Mouse (Mus musculus) myocyte (in vitro differentiated cells): ENCODE results near the gene Pla2g6. TPM values are rescaled to one million over a fixed set of nuclear protein-coding genes. Genes with fewer than 3 reads are reported as not detected.

Experiments used
- H3K27me3 ChIP-seq: one replicate; pipeline ENCODE4 v1.6.1; 2011; ENCODE audit not compliant: control insufficient read depth, insufficient read depth, insufficient read length
- H3K36me3 ChIP-seq: one replicate; pipeline ENCODE4 v1.6.1; 2011; ENCODE audit not compliant: control insufficient read depth, insufficient read depth
- H3K4me2 ChIP-seq: one replicate; pipeline ENCODE4 v1.6.1; 2011; ENCODE audit warnings: low read depth, control low read depth
- H3K4me3 ChIP-seq: one replicate; pipeline ENCODE4 v1.5.1; 2011; ENCODE audit warnings: mild to moderate bottlenecking, control low read depth, moderate library complexity
- H3K79me2 ChIP-seq: one replicate; pipeline ENCODE4 v1.6.1; 2011; ENCODE audit not compliant: control insufficient read depth, insufficient read depth
- H3ac ChIP-seq: one replicate; pipeline ENCODE4 v1.6.1; 2011; ENCODE audit not compliant: control insufficient read depth, insufficient read length
- CEBPB ChIP-seq: IDR thresholded peaks from 2 replicates; pipeline ENCODE4 v1.6.1; 2011; ENCODE audit warnings: mild to moderate bottlenecking, moderate library complexity; ENCODE audit not compliant: poor library complexity, insufficient read depth, severe bottlenecking
- E2F4 ChIP-seq: IDR thresholded peaks from one replicate; pipeline ENCODE4 v1.6.1; 2011; ENCODE audit warnings: mild to moderate bottlenecking, control low read depth, moderate library complexity; ENCODE audit not compliant: insufficient read depth
- MAX ChIP-seq: IDR thresholded peaks from one replicate; pipeline ENCODE4 v1.6.1; 2011; ENCODE audit warnings: low read depth, mild to moderate bottlenecking, control low read depth
- MYOD1 ChIP-seq, 3 experiments: IDR thresholded peaks; one replicate each; pipeline ENCODE4 v1.6.1; 2011; ENCODE audit warnings: control low read depth in 2 of 3, low read depth in 2 of 3, mild to moderate bottlenecking in 2 of 3, moderate library complexity in 1 of 3; ENCODE audit not compliant: insufficient read length in 2 of 3, control insufficient read depth in 1 of 3
- MYOG ChIP-seq, 3 experiments: IDR thresholded peaks; one replicate each; pipeline ENCODE4 v1.6.1; 2011; ENCODE audit warnings: control low read depth in 2 of 3, low read depth in 2 of 3, mild to moderate bottlenecking in 2 of 3; ENCODE audit not compliant: insufficient read length in 2 of 3, control insufficient read depth in 1 of 3, insufficient read depth in 1 of 3
- POLR2A ChIP-seq: IDR thresholded peaks from one replicate; pipeline ENCODE4 v1.6.1; 2011; ENCODE audit warnings: low read depth, mild to moderate bottlenecking, control low read depth, moderate library complexity; ENCODE audit not compliant: insufficient read length
- POLR2AphosphoS2 ChIP-seq: IDR thresholded peaks from one replicate; pipeline ENCODE4 v1.6.1; 2011; ENCODE audit warnings: low read depth, control low read depth; ENCODE audit not compliant: insufficient read length
- REST ChIP-seq: IDR thresholded peaks from one replicate; pipeline ENCODE4 v1.6.1; 2011; ENCODE audit warnings: mild to moderate bottlenecking, control low read depth, moderate library complexity; ENCODE audit not compliant: insufficient read depth, insufficient read length
- SRF ChIP-seq: IDR thresholded peaks from one replicate; pipeline ENCODE4 v1.6.1; 2011; ENCODE audit warnings: low read depth; ENCODE audit not compliant: control insufficient read depth, insufficient read length
- TCF12 ChIP-seq: IDR thresholded peaks from one replicate; pipeline ENCODE4 v1.6.1; 2011; ENCODE audit warnings: mild to moderate bottlenecking, control low read depth; ENCODE audit not compliant: poor library complexity, insufficient read depth, severe bottlenecking
- TCF3 ChIP-seq: IDR thresholded peaks from one replicate; pipeline ENCODE4 v1.6.1; 2011; ENCODE audit warnings: low read depth, control low read depth; ENCODE audit not compliant: insufficient read length
- USF1 ChIP-seq: IDR thresholded peaks from one replicate; pipeline ENCODE4 v1.6.1; 2011; ENCODE audit warnings: low read depth, mild to moderate bottlenecking, control low read depth, moderate library complexity
- polyA plus RNA-seq: library from polyadenylated mRNA; unstranded; fragments of >200 nt; fragmentation: generic; extraction: Trizol; gene quantifications from one replicate; pipeline ENCODE4 v1.2.1, GENCODE M21; 2012; ENCODE audit warnings: missing spikeins

Gene Pla2g6
- polyA plus RNA-seq, 1 experiment, result 36.3 TPM

DNA sequence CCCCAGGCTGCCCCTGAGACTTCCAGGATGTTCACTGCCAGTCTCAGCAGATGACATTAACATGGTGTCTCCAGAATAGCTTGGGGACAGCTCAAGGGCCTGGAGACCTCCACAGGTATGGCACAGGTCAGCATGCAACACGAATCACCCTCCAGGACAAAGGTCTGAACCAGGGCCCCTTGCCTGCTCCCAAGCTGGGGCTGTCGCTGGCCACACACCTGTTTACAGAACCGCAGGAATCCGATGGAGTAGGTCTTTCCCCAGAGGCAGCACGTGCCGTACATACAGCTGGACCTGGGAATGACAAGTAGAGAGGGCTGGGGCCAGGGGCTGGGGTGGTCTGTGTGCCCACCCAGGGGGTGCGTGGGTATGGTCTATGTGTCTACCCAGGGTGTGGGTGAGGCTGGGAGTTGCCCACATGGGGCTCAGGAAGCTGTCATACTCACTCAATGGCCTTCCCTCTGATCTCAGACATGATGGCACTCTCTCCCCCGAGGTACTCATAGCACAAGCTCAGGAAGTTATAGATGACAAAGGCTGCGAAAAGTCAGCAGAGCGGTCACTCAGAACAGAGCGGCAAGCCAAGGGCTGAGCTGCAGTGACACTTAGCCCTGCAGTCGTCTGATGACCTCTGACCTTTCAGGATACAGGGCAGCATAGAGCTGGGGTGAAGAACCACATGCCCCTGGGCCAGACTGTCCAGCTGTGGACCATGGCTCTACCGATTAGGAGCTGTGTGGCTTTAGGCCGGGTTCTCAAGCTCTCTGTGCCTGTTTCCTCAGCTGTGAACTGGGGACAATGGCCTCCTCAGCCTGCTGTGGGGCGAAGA, 41.5 kb upstream of the Pla2g6 start:
- peaks cover 29% of the 10 kb centered on the region for H3K36me3 ChIP-seq
- H3K4me2 ChIP-seq, result no peak overlapping the region
- H3K4me3 ChIP-seq, result no peak overlapping the region
- H3K79me2 ChIP-seq, result no peaks in the 10 kb centered on the region
- H3K27me3 ChIP-seq, result no peaks in the 10 kb centered on the region
- no peak for TF ChIP-seq POLR2AphosphoS2
- TF ChIP-seq TCF12, result no peak
- TF ChIP-seq MYOD1 (IDR thresholded peaks at IDR 0.05; ENCODE audit: control insufficient read depth in 1 of 3, insufficient read length in 2 of 3, low read depth in 2 of 3), result peak in 1 of 3 experiments; percentile 26
- H3ac ChIP-seq, result no peak overlapping the region

GRCm38 (mm10) chr15:79368861-79369440, 40.8 kb upstream of the Pla2g6 start:
- Histone ChIP-seq H3K4me2 (peak overlapping the region; percentile 46), H3K79me2 (no peaks in the 10 kb centered on the region), H3ac (no peak overlapping the region), H3K36me3 (peaks cover 25% of the 10 kb centered on the region), H3K4me3 (no peak overlapping the region), H3K27me3 (no peaks in the 10 kb centered on the region)
- TF ChIP-seq POLR2AphosphoS2, result no peak
- no peak for TF ChIP-seq MAX
- TF ChIP-seq TCF3, result no peak
- TF ChIP-seq POLR2A, result no peak
- TF ChIP-seq TCF12, result no peak
- TF ChIP-seq REST, result no peak
- TF ChIP-seq SRF, result no peak
- no peak for TF ChIP-seq USF1
- TF ChIP-seq E2F4, result no peak
- no peak for TF ChIP-seq CEBPB
- no peak for TF ChIP-seq MYOG (IDR thresholded peaks at IDR 0.05; ENCODE audit: control insufficient read depth in 1 of 3, insufficient read depth in 1 of 3, insufficient read length in 2 of 3, low read depth in 2 of 3)
- no peak for TF ChIP-seq MYOD1 (IDR thresholded peaks at IDR 0.05; ENCODE audit: control insufficient read depth in 1 of 3, insufficient read length in 2 of 3, low read depth in 2 of 3)

DNA sequence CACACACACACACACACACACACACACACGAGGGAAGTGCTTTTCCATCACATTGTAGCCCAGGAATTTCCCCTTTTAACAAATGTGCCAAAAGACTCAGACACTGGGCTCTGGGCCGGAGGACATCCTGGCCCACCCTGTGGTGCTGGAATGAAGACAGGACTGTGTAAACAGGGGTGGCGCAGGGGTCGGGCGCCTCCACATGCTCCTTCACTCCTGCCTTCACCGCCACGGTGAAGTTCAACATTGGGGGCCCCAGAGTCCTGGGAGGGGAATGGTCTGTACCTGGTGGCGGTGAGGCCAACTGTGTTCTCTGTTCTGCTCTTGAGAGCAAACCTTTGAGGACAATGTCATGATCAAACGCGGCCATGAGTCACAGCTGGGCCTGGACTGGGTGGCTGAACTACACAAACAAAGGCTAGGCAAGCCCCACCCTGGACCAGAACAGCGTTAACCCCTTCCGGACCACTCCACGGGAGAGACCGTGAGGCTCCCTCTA, 40.2 kb upstream of the Pla2g6 start:
- Histone ChIP-seq H3K4me3 (no peak overlapping the region), H3ac (no peak overlapping the region), H3K27me3 (no peaks in the 10 kb centered on the region), H3K79me2 (no peaks in the 10 kb centered on the region), H3K4me2 (peak overlapping the region; percentile 46), H3K36me3 (peaks cover 25% of the 10 kb centered on the region)
- TF ChIP-seq USF1 (no peak), SRF (no peak), MYOD1 (IDR thresholded peaks at IDR 0.05; ENCODE audit: control insufficient read depth in 1 of 3, insufficient read length in 2 of 3, low read depth in 2 of 3) (no peak), POLR2AphosphoS2 (no peak), CEBPB (no peak), TCF12 (no peak), E2F4 (no peak), MYOG (IDR thresholded peaks at IDR 0.05; ENCODE audit: control insufficient read depth in 1 of 3, insufficient read depth in 1 of 3, insufficient read length in 2 of 3, low read depth in 2 of 3) (no peak), POLR2A (no peak), TCF3 (no peak), MAX (no peak), REST (no peak)

DNA sequence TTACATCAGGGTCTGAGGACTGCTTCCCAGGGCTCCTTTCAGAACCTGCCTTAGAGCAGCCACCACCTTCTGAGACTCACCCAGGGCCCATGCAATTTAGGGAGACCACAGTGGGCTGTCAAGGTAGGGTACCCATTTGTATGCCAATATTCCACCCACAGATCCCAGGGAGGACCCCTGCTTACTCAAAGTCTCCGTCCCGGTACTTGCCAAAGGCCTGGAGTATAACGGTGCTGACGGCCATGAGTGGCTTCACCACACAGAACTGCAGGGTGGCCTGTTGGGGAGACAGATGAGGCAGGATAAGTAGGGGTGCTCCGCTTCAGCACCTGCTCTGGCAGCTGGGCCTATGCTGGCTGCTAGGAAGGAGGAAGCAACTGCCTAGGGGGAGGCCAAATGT, 38.2 kb upstream of the Pla2g6 start:
- TF ChIP-seq SRF, result no peak
- TF ChIP-seq CEBPB, result no peak
- no peak for TF ChIP-seq MYOG (IDR thresholded peaks at IDR 0.05; ENCODE audit: control insufficient read depth in 1 of 3, insufficient read depth in 1 of 3, insufficient read length in 2 of 3, low read depth in 2 of 3)
- TF ChIP-seq MAX, result no peak
- TF ChIP-seq USF1, result no peak
- no peak for TF ChIP-seq E2F4
- no peak for TF ChIP-seq POLR2AphosphoS2
- no peak for TF ChIP-seq TCF3
- TF ChIP-seq POLR2A, result no peak
- TF ChIP-seq REST, result no peak
- TF ChIP-seq MYOD1 (IDR thresholded peaks at IDR 0.05; ENCODE audit: control insufficient read depth in 1 of 3, insufficient read length in 2 of 3, low read depth in 2 of 3), result no peak
- TF ChIP-seq TCF12, result no peak
- H3K79me2 ChIP-seq, result no peaks in the 10 kb centered on the region
- peaks cover 18% of the 10 kb centered on the region for H3K36me3 ChIP-seq

DNA sequence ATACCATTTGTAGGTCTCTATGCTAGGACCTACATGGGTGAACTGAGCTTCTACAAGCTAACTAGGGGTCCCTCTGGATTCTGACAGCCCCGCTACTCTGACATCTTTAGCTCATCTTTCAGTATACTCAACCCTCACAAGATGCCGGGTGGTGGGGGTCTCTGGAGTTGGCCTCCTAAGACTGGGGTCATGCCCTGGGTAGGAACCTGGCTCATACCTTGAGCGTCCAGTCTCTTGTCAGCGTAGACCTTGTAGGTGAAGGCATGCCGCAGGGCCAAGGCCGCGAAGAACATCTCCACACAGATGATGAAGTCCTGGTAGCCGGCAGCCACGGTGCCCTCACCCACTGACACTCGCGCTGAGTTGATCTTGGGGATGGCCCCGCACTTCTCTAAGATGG, 36.9 kb upstream of the Pla2g6 start:
- no peak for TF ChIP-seq MYOD1 (IDR thresholded peaks at IDR 0.05; ENCODE audit: control insufficient read depth in 1 of 3, insufficient read length in 2 of 3, low read depth in 2 of 3)
- TF ChIP-seq USF1, result no peak
- no peak for TF ChIP-seq MYOG (IDR thresholded peaks at IDR 0.05; ENCODE audit: control insufficient read depth in 1 of 3, insufficient read depth in 1 of 3, insufficient read length in 2 of 3, low read depth in 2 of 3)
- TF ChIP-seq POLR2AphosphoS2, result no peak
- no peak for TF ChIP-seq MAX
- TF ChIP-seq SRF, result no peak
- TF ChIP-seq POLR2A, result no peak
- TF ChIP-seq REST, result no peak
- no peak for TF ChIP-seq E2F4
- no peak for TF ChIP-seq TCF3
- no peak for TF ChIP-seq TCF12
- TF ChIP-seq CEBPB, result no peak
- no peak overlapping the region for H3K4me2 ChIP-seq
- H3K36me3 ChIP-seq, result peaks cover 29% of the 10 kb centered on the region
- no peaks in the 10 kb centered on the region for H3K27me3 ChIP-seq
- no peak overlapping the region for H3ac ChIP-seq
- H3K79me2 ChIP-seq, result no peaks in the 10 kb centered on the region
- H3K4me3 ChIP-seq, result no peak overlapping the region

More for the DNA sequence above, 38.2 kb upstream of the Pla2g6 start:
- no peak overlapping the region for H3K4me3 ChIP-seq
- no peak overlapping the region for H3ac ChIP-seq
- no peaks in the 10 kb centered on the region for H3K27me3 ChIP-seq
- no peak overlapping the region for H3K4me2 ChIP-seq
